Mouse (Mus musculus) ES-Bruce4 (cell line): ENCODE measurements around the gene Ifitm3. TPM values are rescaled to one million over a fixed set of nuclear protein-coding genes. Genes with fewer than 3 reads are reported as not detected.

Experiments
- H3K27ac ChIP-seq: 2 replicates; pipeline ENCODE4 v1.5.1; 2012; ENCODE audit warnings: low read length, inconsistent platforms; ENCODE audit not compliant: insufficient read depth
- H3K27me3 ChIP-seq: 2 replicates; pipeline ENCODE4 v1.6.1; 2012; ENCODE audit warnings: mild to moderate bottlenecking, low read length, inconsistent platforms; ENCODE audit not compliant: control insufficient read depth, poor library complexity, insufficient read depth, severe bottlenecking
- H3K36me3 ChIP-seq: 2 replicates; pipeline ENCODE4 v1.6.1; 2012; ENCODE audit warnings: inconsistent platforms, mild to moderate bottlenecking, low read length, moderate library complexity; ENCODE audit not compliant: control insufficient read depth, poor library complexity, insufficient read depth, severe bottlenecking
- H3K4me1 ChIP-seq: one replicate; pipeline ENCODE4 v1.8.1; 2011; ENCODE audit warnings: low read length; ENCODE audit not compliant: control insufficient read depth, insufficient read depth
- H3K4me3 ChIP-seq: 2 replicates; pipeline ENCODE4 v1.5.1; 2011; ENCODE audit warnings: low read depth, mild to moderate bottlenecking, low read length
- H3K9ac ChIP-seq: 2 replicates; pipeline ENCODE4 v1.6.1; 2012; ENCODE audit warnings: low read depth, mild to moderate bottlenecking, inconsistent platforms; ENCODE audit not compliant: poor library complexity, severe bottlenecking
- H3K9me3 ChIP-seq: replicated peaks from 2 replicates; pipeline ENCODE4 v1.6.1; 2012; ENCODE audit warnings: mild to moderate bottlenecking, low read length, inconsistent platforms; ENCODE audit not compliant: control insufficient read depth, poor library complexity, insufficient read depth, severe bottlenecking
- CTCF ChIP-seq: IDR thresholded peaks from one replicate; pipeline ENCODE4 v1.8.1; 2011; ENCODE audit warnings: low read depth, low read length
- EP300 ChIP-seq: IDR thresholded peaks from 2 replicates; pipeline ENCODE4 v1.6.1; 2011; ENCODE audit warnings: low read depth, low read length; ENCODE audit not compliant: insufficient read depth
- POLR2A ChIP-seq: IDR thresholded peaks from one replicate; pipeline ENCODE4 v1.8.1; 2011; ENCODE audit warnings: low read length; ENCODE audit not compliant: insufficient read depth
- polyA plus RNA-seq: library from polyadenylated mRNA; stranded (reverse); fragments of >200 nt; gene quantifications from 2 replicates; pipeline ENCODE4 v1.2.4, GENCODE M21; 2011; ENCODE audit warnings: low read depth; ENCODE audit not compliant: missing spikeins, insufficient read depth, insufficient read length

The Ifitm3 gene
- polyA plus RNA-seq, 1 experiment: 410 TPM

DNA sequence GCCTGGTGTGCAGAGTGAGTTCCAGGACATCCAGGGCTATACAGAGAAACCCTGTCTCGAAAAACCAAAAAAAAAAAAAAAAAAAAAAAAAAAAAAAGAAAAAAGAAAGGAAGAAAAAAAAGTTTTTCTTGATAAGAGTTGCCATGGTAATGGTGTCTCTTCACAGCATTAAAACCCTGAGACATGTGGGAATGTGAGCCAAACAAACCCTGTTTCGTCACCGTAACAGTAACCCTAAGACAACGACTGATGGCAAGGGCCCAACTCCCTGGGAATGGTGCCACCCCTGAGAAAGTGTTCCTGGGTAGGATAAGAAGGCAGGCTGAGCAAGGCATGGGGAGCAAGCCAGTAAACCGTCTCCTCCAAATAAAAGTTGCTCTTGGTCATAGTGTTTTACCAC, 3.7 kb downstream of the Ifitm3 start:
- Histone ChIP-seq H3K4me3 (no peak overlapping the region), H3K9me3 (no peaks in the 10 kb centered on the region), H3K27ac (peak overlapping the region; percentile 95), H3K36me3 (no peaks in the 10 kb centered on the region), H3K9ac (peak overlapping the region; percentile 36), H3K4me1 (peaks cover 8% of the 10 kb centered on the region), H3K27me3 (no peaks in the 10 kb centered on the region)
- TF ChIP-seq POLR2A (no peak), EP300 (no peak), CTCF (no peak)

DNA sequence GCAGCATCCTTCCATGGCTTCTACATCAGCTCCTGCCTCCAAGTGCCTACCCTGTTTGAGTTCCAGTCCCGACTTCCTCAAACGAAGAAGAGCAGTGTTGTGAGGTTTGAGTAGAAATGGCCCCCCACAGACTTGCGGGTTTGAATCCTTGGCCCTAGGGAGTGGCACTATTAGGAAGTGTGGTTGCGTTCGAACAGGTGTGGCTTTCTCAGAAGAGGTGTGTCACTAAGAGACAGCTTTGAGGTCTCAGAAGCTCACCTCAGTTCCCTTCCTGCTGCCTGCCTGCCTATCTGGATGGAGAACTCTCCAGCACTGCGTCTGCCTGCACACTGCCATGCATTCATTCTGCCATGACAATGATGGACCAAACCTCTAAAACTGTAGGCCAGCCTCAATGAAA, 4.1 kb downstream of the Ifitm3 start:
- H3K27ac ChIP-seq: peak overlapping the region; percentile 3; the same call in 1 of the 2 replicates
- no peaks in the 10 kb centered on the region for H3K36me3 ChIP-seq
- no peaks in the 10 kb centered on the region for H3K9me3 ChIP-seq
- peaks cover 4% of the 10 kb centered on the region for H3K4me1 ChIP-seq
- no peak overlapping the region for H3K4me3 ChIP-seq
- H3K27me3 ChIP-seq: no peaks in the 10 kb centered on the region
- TF ChIP-seq POLR2A: no peak
- TF ChIP-seq EP300: peak; percentile 15; the same call in 1 of the 2 replicates
- no peak for TF ChIP-seq CTCF
- no peak overlapping the region for H3K9ac ChIP-seq

DNA sequence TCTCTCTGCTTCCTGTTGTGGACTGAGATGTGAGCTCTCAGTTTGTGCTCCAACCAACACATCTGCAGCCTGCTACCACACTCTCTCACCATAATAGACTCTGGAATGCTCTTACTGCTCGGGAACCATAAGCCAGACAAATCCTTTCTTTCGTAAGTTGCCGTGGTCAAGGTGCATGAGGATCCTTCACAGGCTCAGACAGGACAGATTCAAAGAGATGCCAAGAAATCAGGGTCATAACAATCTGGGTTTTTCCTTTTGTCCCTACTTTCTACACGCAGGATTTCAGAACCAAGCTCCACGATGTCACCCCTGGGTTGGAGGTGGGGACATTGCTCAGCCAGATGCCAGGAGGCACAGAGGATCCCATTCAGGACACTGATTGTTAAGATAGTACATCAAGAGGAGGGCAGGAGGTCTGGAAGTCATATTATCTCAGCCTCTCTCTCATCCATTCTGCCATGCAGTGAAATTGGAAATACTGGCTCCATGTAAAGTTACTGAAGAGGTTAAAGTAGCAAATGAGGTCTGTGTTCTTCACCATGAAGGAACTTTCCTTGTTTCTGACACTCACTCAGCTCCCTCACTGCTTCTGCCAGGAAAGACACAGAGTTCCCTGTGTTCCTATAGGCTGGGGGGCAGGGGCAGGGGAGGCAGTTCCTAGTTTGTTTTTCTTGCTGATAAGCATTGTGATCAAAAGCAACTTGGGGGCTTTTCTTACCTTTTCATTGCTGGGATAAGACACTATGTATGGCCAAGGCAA, 7.1 kb downstream of the Ifitm3 start:
- H3K27me3 ChIP-seq: no peaks in the 10 kb centered on the region
- no peak overlapping the region for H3K27ac ChIP-seq
- peaks cover 3% of the 10 kb centered on the region for H3K4me1 ChIP-seq
- no peak for TF ChIP-seq CTCF
- no peak for TF ChIP-seq POLR2A
- no peak for TF ChIP-seq EP300
- H3K9ac ChIP-seq: no peak overlapping the region
- H3K36me3 ChIP-seq: no peaks in the 10 kb centered on the region
- H3K9me3 ChIP-seq: no peaks in the 10 kb centered on the region
- no peak overlapping the region for H3K4me3 ChIP-seq

DNA sequence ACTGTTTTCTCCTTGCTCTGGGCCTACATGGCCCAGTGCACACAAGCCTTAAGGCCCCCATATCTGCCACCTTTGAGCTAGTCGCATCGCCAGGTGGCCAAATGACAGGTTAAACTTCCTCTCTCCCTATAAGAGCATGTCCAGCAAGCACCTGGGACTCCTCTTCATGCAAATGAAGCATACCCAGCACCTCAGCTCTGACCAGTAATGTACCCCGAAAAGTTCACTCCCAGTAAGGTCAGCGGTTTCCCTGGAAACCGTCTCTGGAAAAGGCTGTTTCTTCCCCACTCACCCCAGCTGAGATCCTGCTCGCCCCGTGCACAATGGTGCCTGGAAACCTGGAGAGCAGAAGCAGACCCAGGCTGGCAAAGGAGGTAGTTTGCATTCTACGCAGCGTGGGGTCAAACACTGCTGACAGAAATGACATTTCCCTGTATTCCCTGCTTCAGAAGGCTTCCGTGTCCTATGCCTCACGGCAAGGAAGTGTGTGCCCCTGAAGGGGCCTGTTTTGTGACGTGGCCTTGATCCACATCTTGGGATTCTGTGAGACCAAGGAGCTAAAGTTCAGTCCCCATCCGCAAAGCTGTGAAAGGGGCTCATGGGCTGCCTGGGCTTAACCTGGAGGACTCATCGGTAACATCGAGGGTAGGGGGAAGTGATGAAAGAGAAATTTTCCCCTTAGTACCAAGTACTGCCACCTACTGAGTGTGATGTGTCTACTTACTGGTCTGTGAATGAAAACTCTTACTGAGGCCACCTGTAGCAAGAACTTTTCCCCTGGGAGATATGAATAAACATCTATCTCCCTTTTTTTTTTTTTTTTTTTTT, 9.5 kb downstream of the Ifitm3 start:
- Histone ChIP-seq H3K27me3 (no peaks in the 10 kb centered on the region), H3K4me1 (no peaks in the 10 kb centered on the region), H3K9me3 (no peaks in the 10 kb centered on the region), H3K27ac (no peak overlapping the region), H3K4me3 (no peak overlapping the region), H3K9ac (no peak overlapping the region), H3K36me3 (no peaks in the 10 kb centered on the region)
- TF ChIP-seq POLR2A (no peak), CTCF (no peak), EP300 (no peak)

DNA sequence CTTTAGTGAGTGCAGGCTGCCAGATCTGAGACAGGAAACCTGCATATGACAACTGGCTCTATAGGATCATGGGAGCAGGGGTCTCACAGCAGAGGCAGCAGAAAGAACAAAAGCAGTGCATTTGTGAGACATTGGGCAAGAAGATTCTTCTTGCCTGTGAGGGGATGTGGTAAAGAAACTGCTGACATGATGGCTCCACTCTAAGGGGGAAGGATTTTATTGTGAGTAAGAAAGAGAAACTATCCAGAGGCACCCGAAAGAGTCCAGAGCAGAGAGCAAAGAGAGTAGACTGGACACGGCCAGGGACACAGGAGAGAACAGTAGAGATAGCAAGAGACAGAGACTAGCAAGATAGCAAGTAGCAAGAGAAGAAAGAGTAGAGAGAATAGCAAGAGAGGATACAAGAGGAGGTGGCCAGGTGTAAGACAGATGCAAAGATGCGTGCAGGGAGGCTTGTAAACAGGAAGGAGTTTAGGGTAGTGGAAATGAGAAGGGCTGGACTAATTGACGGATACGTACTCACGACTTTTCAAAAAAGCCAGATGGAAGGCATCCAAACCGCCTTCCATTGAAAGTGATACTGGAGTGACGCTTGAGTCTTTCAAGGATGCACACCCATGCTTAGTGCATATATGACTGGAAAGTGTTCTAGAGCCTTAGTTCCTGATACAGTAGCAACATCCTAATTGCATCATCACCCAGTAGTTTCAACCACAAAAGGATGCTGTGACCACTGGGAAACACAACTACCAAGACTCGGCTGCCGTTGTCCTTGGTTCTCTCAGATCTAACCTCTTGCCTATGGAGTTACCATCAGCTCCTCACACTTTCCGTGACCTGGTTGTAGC, 11.5 kb downstream of the Ifitm3 start:
- H3K9ac ChIP-seq: no peak overlapping the region
- no peak overlapping the region for H3K27ac ChIP-seq
- no peaks in the 10 kb centered on the region for H3K9me3 ChIP-seq
- no peak for TF ChIP-seq CTCF
- no peak for TF ChIP-seq EP300
- no peak for TF ChIP-seq POLR2A
- no peak overlapping the region for H3K4me3 ChIP-seq
- H3K4me1 ChIP-seq: no peaks in the 10 kb centered on the region
- no peaks in the 10 kb centered on the region for H3K36me3 ChIP-seq
- H3K27me3 ChIP-seq: no peaks in the 10 kb centered on the region
